Mouse (Mus musculus): Measurements from ENCODE around the gene Rlim. TPM values are rescaled to one million over a fixed set of nuclear protein-coding genes. Genes with fewer than 3 reads are reported as not detected.

The Rlim gene
- total and polyA plus RNA-seq, 3 experiments = 28.6 to 59.8 (median 30.3) TPM

DNA sequence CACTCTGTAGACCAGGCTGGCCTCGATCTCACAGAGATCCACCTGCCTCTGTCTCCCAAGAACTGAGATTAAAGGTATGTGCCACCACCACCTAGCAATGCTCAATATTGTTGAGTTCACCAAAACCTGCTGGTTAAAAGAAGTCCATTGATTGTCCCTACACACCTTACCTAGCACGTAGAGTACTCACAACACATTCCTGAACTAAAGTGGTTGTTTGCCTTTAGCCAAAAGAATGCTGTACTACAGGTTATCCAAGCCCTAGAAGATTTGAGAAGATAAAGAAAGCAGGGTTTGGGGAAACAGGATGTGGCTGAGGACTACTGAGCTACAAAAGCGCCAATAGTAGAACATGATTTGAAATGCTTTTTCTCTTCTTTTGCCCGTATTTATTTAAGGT lies 34.0 kb upstream of the Rlim start:
- Histone ChIP-seq H3K4me1 (ENCODE audit: control insufficient read depth in 1 of 2, insufficient read depth in 2 of 2) (peaks cover 2 to 13% of the 10 kb centered on the region in 2 experiments; a peak in 2 of 4 replicates), H3K27ac (ENCODE audit: insufficient read depth, low read depth) (no peak overlapping the region), H3K36me3 (replicated peaks in 1 of 2; ENCODE audit: control insufficient read depth in 1 of 2, insufficient read depth in 1 of 2, low read length in 1 of 2) (no peaks in the 10 kb centered on the region), H3K4me2 (ENCODE audit: insufficient read depth, low read depth, poor library complexity, severe bottlenecking) (no peak overlapping the region), H3K27me3 (replicated peaks) (no peaks in the 10 kb centered on the region), H3K79me2 (replicated peaks; ENCODE audit: control insufficient read depth, extremely low read depth, insufficient read depth, poor library complexity, severe bottlenecking) (no peaks in the 10 kb centered on the region), H3K9ac (ENCODE audit: insufficient read depth, low read depth) (no peak overlapping the region), H3K9me3 (replicated peaks; ENCODE audit: low read length) (no peaks in the 10 kb centered on the region), H3K4me3 (replicated peaks in 1 of 3; ENCODE audit: low read depth in 2 of 3, low read length in 2 of 3, poor library complexity in 1 of 3) (no peak overlapping the region)
- dilution Hi-C loops (cut with MboI; ENCODE audit: extremely low pct_ligation_motif_present, extremely low pct_unique_long_range_greater_than_20kb, low sequenced_read_pairs) (no loop called here), in situ Hi-C loops (cut with MboI; ENCODE audit: low pct_ligation_motif_present, low pct_unique_long_range_greater_than_20kb, low sequenced_read_pairs) (no loop called here)
- no peak for TF ChIP-seq MAZ (IDR thresholded peaks at IDR 0.05; ENCODE audit: low read depth, low read length)
- no peak for TF ChIP-seq RCOR1 (conservative IDR thresholded peaks at IDR 0.05; ENCODE audit: low read depth, low read length)
- TF ChIP-seq ZKSCAN1 (IDR thresholded peaks at IDR 0.05; ENCODE audit: borderline replicate concordance, low read depth, low read length) = no peak
- TF ChIP-seq EP300 (IDR thresholded peaks at IDR 0.05; ENCODE audit: low read length) = no peak
- TF ChIP-seq IRF4 (IDR thresholded peaks at IDR 0.05; ENCODE audit: low read depth, low read length) = no peak
- no peak for TF ChIP-seq JUN (IDR thresholded peaks at IDR 0.05; ENCODE audit: insufficient read depth, low read depth, low read length)
- TF ChIP-seq ZMIZ1 (IDR thresholded peaks at IDR 0.05; ENCODE audit: low read depth, low read length) = no peak
- TF ChIP-seq SMC3 (IDR thresholded peaks at IDR 0.05; ENCODE audit: low read depth, low read length) = no peak
- no peak for TF ChIP-seq CHD1 (IDR thresholded peaks at IDR 0.05; ENCODE audit: low read depth, low read length)
- no peak for TF ChIP-seq USF1 (IDR thresholded peaks at IDR 0.05; ENCODE audit: low read depth, low read length)
- no peak for TF ChIP-seq JUND (conservative IDR thresholded peaks at IDR 0.05; ENCODE audit: low read depth, low read length)
- no peak for TF ChIP-seq PAX5 (IDR thresholded peaks at IDR 0.05; ENCODE audit: low read length)
- no peak for TF ChIP-seq GABPA (IDR thresholded peaks at IDR 0.05; ENCODE audit: insufficient replicate concordance, low read depth, low read length)
- no peak for TF ChIP-seq TBP (conservative IDR thresholded peaks at IDR 0.05; ENCODE audit: low read depth, low read length)
- no peak for TF ChIP-seq E2F4 (IDR thresholded peaks at IDR 0.05; ENCODE audit: insufficient replicate concordance, low read depth, low read length)
- no peak for DNase-seq (ENCODE audit: extremely low read depth)

DNA sequence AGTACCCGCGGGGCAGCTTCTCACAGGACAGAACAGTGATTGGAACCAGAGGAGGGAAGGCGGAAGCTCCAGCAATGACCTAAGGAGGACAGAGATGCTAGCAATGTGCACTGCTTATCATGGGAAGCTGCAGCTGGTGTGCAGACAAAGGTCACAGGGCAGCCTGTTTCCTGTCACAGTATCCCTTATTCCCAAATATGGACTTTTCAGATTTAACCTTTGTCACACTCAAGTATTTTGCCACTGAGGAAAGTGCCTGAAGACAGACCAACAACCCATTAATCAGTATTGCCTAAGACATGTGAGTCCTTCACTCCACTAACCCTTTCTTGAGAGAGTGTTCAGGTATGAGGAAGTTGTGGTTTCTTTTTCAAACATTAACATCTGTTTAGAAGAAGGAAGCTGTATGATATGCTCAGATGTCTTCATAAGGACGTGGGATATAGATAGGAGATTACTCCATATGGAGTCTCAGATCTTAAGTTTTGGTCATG lies 32.3 kb upstream of the Rlim start:
- H3K27ac ChIP-seq (ENCODE audit: insufficient read depth, low read depth) = no peak overlapping the region
- no peak for TF ChIP-seq NELFE (IDR thresholded peaks at IDR 0.05; ENCODE audit: low read depth, low read length)
- TF ChIP-seq JUN (IDR thresholded peaks at IDR 0.05; ENCODE audit: insufficient read depth, low read depth, low read length) = no peak
- TF ChIP-seq MYC (IDR thresholded peaks at IDR 0.05; ENCODE audit: low read depth, low read length) = no peak
- TF ChIP-seq ELF1 (IDR thresholded peaks at IDR 0.05; ENCODE audit: low read depth, low read length) = no peak
- no peak for TF ChIP-seq ZC3H11A (IDR thresholded peaks at IDR 0.05; ENCODE audit: low read depth, low read length)
- TF ChIP-seq ZKSCAN1 (IDR thresholded peaks at IDR 0.05; ENCODE audit: borderline replicate concordance, low read depth, low read length) = no peak
- no peak for TF ChIP-seq MAX (IDR thresholded peaks at IDR 0.05; ENCODE audit: low read length)
- no peak overlapping the region for H3K4me2 ChIP-seq (ENCODE audit: insufficient read depth, low read depth, poor library complexity, severe bottlenecking)
- no peak overlapping the region for H3K9ac ChIP-seq (ENCODE audit: insufficient read depth, low read depth)
- H3K4me3 ChIP-seq (replicated peaks in 1 of 3; ENCODE audit: low read depth in 2 of 3, low read length in 2 of 3, poor library complexity in 1 of 3) = no peak overlapping the region
- H3K36me3 ChIP-seq (replicated peaks in 1 of 2; ENCODE audit: control insufficient read depth in 1 of 2, insufficient read depth in 1 of 2, low read length in 1 of 2) = no peaks in the 10 kb centered on the region
- no peaks in the 10 kb centered on the region for H3K27me3 ChIP-seq (replicated peaks)
- no peaks in the 10 kb centered on the region for H3K9me3 ChIP-seq (replicated peaks; ENCODE audit: low read length)
- DNase-seq (ENCODE audit: extremely low read depth) = peak; percentile 15
- dilution Hi-C loops (cut with MboI; ENCODE audit: extremely low pct_ligation_motif_present, extremely low pct_unique_long_range_greater_than_20kb, low sequenced_read_pairs) = no loop called here
- no peaks in the 10 kb centered on the region for H3K79me2 ChIP-seq (replicated peaks; ENCODE audit: control insufficient read depth, extremely low read depth, insufficient read depth, poor library complexity, severe bottlenecking)
- H3K4me1 ChIP-seq (ENCODE audit: control insufficient read depth in 1 of 2, insufficient read depth in 2 of 2) = peaks cover 2 to 13% of the 10 kb centered on the region in 2 experiments; a peak in 2 of 4 replicates
- in situ Hi-C loops (cut with MboI; ENCODE audit: low pct_ligation_motif_present, low pct_unique_long_range_greater_than_20kb, low sequenced_read_pairs) = no loop called here
